Mouse (Mus musculus): Measurements from ENCODE around the gene Plekhg5.

DNA sequence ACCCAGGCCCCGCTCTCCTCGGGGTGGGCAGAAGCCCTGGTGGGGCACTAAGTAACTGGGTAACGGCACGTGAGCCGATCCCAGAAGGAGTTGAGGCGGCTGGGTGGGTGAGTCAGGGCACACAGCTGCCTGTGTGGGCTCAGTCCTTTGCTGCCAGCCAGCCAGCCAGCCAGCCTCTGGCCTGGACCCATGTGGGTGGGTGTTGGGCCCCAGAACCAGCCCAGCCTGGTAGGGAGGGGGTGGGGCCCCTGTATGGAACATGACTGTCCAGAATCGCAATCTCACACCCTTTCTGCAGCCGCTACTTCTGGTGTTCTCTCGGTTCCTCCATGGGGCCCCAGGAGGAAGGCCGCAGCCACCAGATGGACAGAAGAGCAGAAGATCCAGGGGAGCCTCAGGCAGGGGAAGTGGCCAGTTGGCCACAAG is 5.8 kb downstream of the Plekhg5 start:
- no peak for TF ChIP-seq CTCF (IDR thresholded peaks at IDR 0.05; ENCODE audit: low read depth)
- no peak for TF ChIP-seq EP300 (IDR thresholded peaks at IDR 0.05; ENCODE audit: low read depth)

Measured in liver, postnatal 0 days (tissue).